Mouse (Mus musculus) CH12.LX (cell line): ENCODE measurements at regions not wholly inside any gene's neighbourhood (a gene's known extent, or its start where the extent isn't known, plus 50 kb on each side); places are given as distances from the start of the nearest gene placed in this dataset.

Experiments
- DNase-seq: peaks from one replicate; pipeline ENCODE4 v3.0.0-alpha.2; 2013; ENCODE audit errors: extremely low read depth
- H3K27ac ChIP-seq: 2 replicates; pipeline ENCODE4 v1.5.1; 2012; ENCODE audit warnings: low read depth, mild to moderate bottlenecking, control low read depth, moderate library complexity; ENCODE audit not compliant: insufficient read depth
- H3K27me3 ChIP-seq: replicated peaks from 2 replicates; pipeline ENCODE3; 2012; ENCODE audit warnings: inconsistent platforms
- H3K36me3 ChIP-seq, 2 experiments: replicated peaks in 1 of 2; 2 replicates each; pipeline versions ENCODE3 to v1.6.1; 2012; ENCODE audit warnings: inconsistent platforms in 1 of 2, low read length in 1 of 2, mild to moderate bottlenecking in 1 of 2, mixed read lengths in 1 of 2, moderate library complexity in 1 of 2; ENCODE audit not compliant: control insufficient read depth in 1 of 2, insufficient read depth in 1 of 2
- H3K4me1 ChIP-seq, 2 experiments: 2 replicates each; pipeline ENCODE4 v1.6.1; 2012; ENCODE audit warnings: inconsistent platforms in 1 of 2, moderate library complexity in 1 of 2; ENCODE audit not compliant: insufficient read depth in 2 of 2, control insufficient read depth in 1 of 2
- H3K4me2 ChIP-seq: 2 replicates; pipeline ENCODE4 v1.6.1; 2012; ENCODE audit warnings: low read depth, mild to moderate bottlenecking, control low read depth; ENCODE audit not compliant: poor library complexity, insufficient read depth, severe bottlenecking
- H3K4me3 ChIP-seq, 3 experiments: fragments of 150-350 bp in 1 of 3; sonication (generic) in 1 of 3; replicated peaks in 1 of 3; 2 replicates each; pipeline versions ENCODE3 to v1.5.1; 2011 to 2012; ENCODE audit warnings: low read depth in 2 of 3, low read length in 2 of 3, mild to moderate bottlenecking in 2 of 3, moderate library complexity in 2 of 3, control low read depth in 1 of 3, improper control_type of control experiment in 1 of 3, inconsistent platforms in 1 of 3, mixed read lengths in 1 of 3; ENCODE audit not compliant: poor library complexity in 1 of 3
- H3K79me2 ChIP-seq: replicated peaks from 2 replicates; pipeline ENCODE4 v1.6.1; 2012; ENCODE audit warnings: mild to moderate bottlenecking, moderate library complexity; ENCODE audit not compliant: control insufficient read depth, poor library complexity, insufficient read depth, severe bottlenecking; ENCODE audit errors: extremely low read depth
- H3K9ac ChIP-seq: 2 replicates; pipeline ENCODE4 v1.6.1; 2012; ENCODE audit warnings: low read depth, mild to moderate bottlenecking, control low read depth, moderate library complexity; ENCODE audit not compliant: insufficient read depth
- H3K9me3 ChIP-seq: replicated peaks from 2 replicates; pipeline ENCODE3; 2012; ENCODE audit warnings: low read length, inconsistent platforms, mixed read lengths
- CTCF ChIP-seq, 2 experiments: IDR thresholded peaks in 1 of 2; conservative IDR thresholded peaks in 1 of 2; 2 replicates each; pipeline ENCODE4 v1.5.1; 2011 to 2012; ENCODE audit warnings: low read depth in 2 of 2, low read length in 2 of 2, improper control_type of control experiment in 1 of 2, inconsistent platforms in 1 of 2, mild to moderate bottlenecking in 1 of 2, moderate library complexity in 1 of 2
- GABPA ChIP-seq: IDR thresholded peaks from 2 replicates; pipeline ENCODE4 v1.6.1; 2012; ENCODE audit warnings: low read depth, low read length, improper control_type of control experiment, inconsistent platforms; ENCODE audit not compliant: insufficient replicate concordance
- IRF4 ChIP-seq: IDR thresholded peaks from 2 replicates; pipeline ENCODE4 v1.6.1; 2014; ENCODE audit warnings: low read depth, mild to moderate bottlenecking, inconsistent platforms, low read length, improper control_type of control experiment
- JUND ChIP-seq: conservative IDR thresholded peaks from 2 replicates; pipeline ENCODE4 v1.6.1; 2011; ENCODE audit warnings: low read depth, low read length, improper control_type of control experiment
- MAFK ChIP-seq: IDR thresholded peaks from 2 replicates; pipeline ENCODE4 v1.6.1; 2011; ENCODE audit warnings: low read length, improper control_type of control experiment; ENCODE audit not compliant: insufficient replicate concordance
- MAX ChIP-seq: IDR thresholded peaks from 2 replicates; pipeline ENCODE4 v1.6.1; 2011; ENCODE audit warnings: low read length, improper control_type of control experiment
- MEF2A ChIP-seq: IDR thresholded peaks from 2 replicates; pipeline ENCODE4 v1.6.1; 2014; ENCODE audit warnings: low read depth, mild to moderate bottlenecking, inconsistent platforms, low read length, improper control_type of control experiment, borderline replicate concordance
- POLR2A ChIP-seq: IDR thresholded peaks from 2 replicates; pipeline ENCODE4 v1.6.1; 2011; ENCODE audit warnings: low read depth, mild to moderate bottlenecking, improper control_type of control experiment, low read length
- RCOR1 ChIP-seq: conservative IDR thresholded peaks from 2 replicates; pipeline ENCODE4 v1.6.1; 2012; ENCODE audit warnings: low read depth, mild to moderate bottlenecking, inconsistent platforms, low read length, improper control_type of control experiment
- SMC3 ChIP-seq: IDR thresholded peaks from 2 replicates; pipeline ENCODE4 v1.6.1; 2011; ENCODE audit warnings: low read depth, low read length, improper control_type of control experiment
- UBTF ChIP-seq: IDR thresholded peaks from 2 replicates; pipeline ENCODE4 v1.6.1; 2012; ENCODE audit warnings: low read depth, mild to moderate bottlenecking, inconsistent platforms, low read length, improper control_type of control experiment, moderate library complexity
- ZC3H11A ChIP-seq: IDR thresholded peaks from 2 replicates; pipeline ENCODE4 v1.6.1; 2012; ENCODE audit warnings: low read depth, mild to moderate bottlenecking, inconsistent platforms, low read length, improper control_type of control experiment
- ZKSCAN1 ChIP-seq: IDR thresholded peaks from 2 replicates; pipeline ENCODE4 v1.6.1; 2012; ENCODE audit warnings: low read depth, inconsistent platforms, low read length, improper control_type of control experiment, borderline replicate concordance
- dilution Hi-C: fragments of 300-500 bp; cut with MboI; formaldehyde crosslinking; loops from 2 replicates; pipeline ENCODE4 v1.14.3; 2020; ENCODE audit warnings: low sequenced_read_pairs; ENCODE audit not compliant: extremely low pct_unique_long_range_greater_than_20kb, extremely low pct_ligation_motif_present
- in situ Hi-C: fragments of 300-500 bp; cut with MboI; formaldehyde crosslinking; loops from 3 replicates; pipeline ENCODE4 v1.14.3; 2019; ENCODE audit warnings: low sequenced_read_pairs, low pct_ligation_motif_present, low pct_unique_long_range_greater_than_20kb, mixed read lengths

- no peak for TF ChIP-seq UBTF
- no peak for TF ChIP-seq MEF2A
- TF ChIP-seq MAFK, result no peak
- TF ChIP-seq POLR2A, result no peak
- TF ChIP-seq, all 38 proteins: peak for 0
- dilution Hi-C loops (no loop called here), in situ Hi-C loops (no loop called here)
- Histone ChIP-seq H3K4me1 (peaks cover 0 to 4% of the 10 kb centered on the region in 2 experiments; a peak in 2 of 4 replicates), H3K9me3 (peaks cover 23% of the 10 kb centered on the region), H3K9ac (no peak overlapping the region), H3K36me3 (no peaks in the 10 kb centered on the region), H3K4me2 (no peak overlapping the region), H3K4me3 (no peak overlapping the region), H3K79me2 (no peaks in the 10 kb centered on the region), H3K27ac (no peak overlapping the region), H3K27me3 (no peaks in the 10 kb centered on the region)
- DNase-seq, result no peak
Observed at GRCm38 (mm10) chr6:127276362-127276761, 124.4 kb upstream of the Ccnd2 start.

DNA sequence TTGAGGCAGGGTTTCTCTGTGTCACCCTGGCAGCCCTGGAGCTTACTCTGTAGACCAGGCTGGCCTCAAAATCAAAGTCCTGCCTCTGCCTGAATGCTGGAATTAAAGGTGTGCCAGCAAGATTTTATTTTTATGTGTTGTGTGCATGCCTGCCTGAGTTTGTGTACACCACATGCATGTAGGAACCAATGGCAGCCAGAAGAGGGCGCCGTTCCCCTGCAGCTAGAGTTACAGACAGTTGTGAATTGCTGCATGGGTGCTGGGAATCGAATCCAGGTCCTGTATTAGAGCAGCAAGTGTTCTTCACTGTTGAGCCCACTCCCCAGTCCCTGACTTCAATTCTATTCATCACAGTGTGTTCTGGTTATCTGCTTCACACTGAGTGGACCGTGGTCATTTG lies 126.4 kb upstream of the Ccnd2 start:
- no peak overlapping the region for H3K9ac ChIP-seq
- in situ Hi-C loops, result no loop called here
- peaks cover 17% of the 10 kb centered on the region for H3K9me3 ChIP-seq
- no peak overlapping the region for H3K4me2 ChIP-seq
- no peak for DNase-seq
- H3K27me3 ChIP-seq, result peaks cover 1% of the 10 kb centered on the region
- dilution Hi-C loops, result no loop called here
- TF ChIP-seq MAFK, result no peak
- TF ChIP-seq SMC3, result peak; percentile 13; the same call in 1 of the 2 replicates
- peak in 1 of 2 experiments; percentile 19; a peak in 1 of 4 replicates for TF ChIP-seq CTCF (conservative IDR thresholded peaks at IDR 0.05 in 1 of 2, IDR thresholded peaks at IDR 0.05 in 1 of 2; ENCODE audit: low read depth in 2 of 2, low read length in 2 of 2)
- H3K27ac ChIP-seq, result no peak overlapping the region
- no peak overlapping the region for H3K4me3 ChIP-seq
- no peaks in the 10 kb centered on the region for H3K4me1 ChIP-seq
- no peaks in the 10 kb centered on the region for H3K79me2 ChIP-seq
- no peaks in the 10 kb centered on the region for H3K36me3 ChIP-seq

- Histone ChIP-seq H3K4me1 (peaks cover 9 to 11% of the 10 kb centered on the region in 2 experiments; a peak in 3 of 4 replicates), H3K9ac (no peak overlapping the region), H3K4me3 (no peak overlapping the region), H3K79me2 (no peaks in the 10 kb centered on the region), H3K27ac (no peak overlapping the region), H3K4me2 (no peak overlapping the region), H3K27me3 (peaks cover 4% of the 10 kb centered on the region), H3K36me3 (no peaks in the 10 kb centered on the region), H3K9me3 (peaks cover 3% of the 10 kb centered on the region)
- no peak for TF ChIP-seq MAX
- no peak for TF ChIP-seq ZC3H11A
- TF ChIP-seq JUND, result no peak
- TF ChIP-seq RCOR1, result no peak
- no peak for TF ChIP-seq ZKSCAN1
- TF ChIP-seq CTCF (conservative IDR thresholded peaks at IDR 0.05 in 1 of 2, IDR thresholded peaks at IDR 0.05 in 1 of 2; ENCODE audit: low read depth in 2 of 2, low read length in 2 of 2), result no peak
- no peak for TF ChIP-seq IRF4
- TF ChIP-seq GABPA, result no peak
- dilution Hi-C loops, result no loop called here
- in situ Hi-C loops, result no loop called here
- no peak for DNase-seq
Observed at GRCm38 (mm10) chr6:127284226-127284625, 132.2 kb upstream of the Ccnd2 start.
